Comparison of ENCODE assay signal across 20 mouse cellular contexts in the genomic region with DNA sequence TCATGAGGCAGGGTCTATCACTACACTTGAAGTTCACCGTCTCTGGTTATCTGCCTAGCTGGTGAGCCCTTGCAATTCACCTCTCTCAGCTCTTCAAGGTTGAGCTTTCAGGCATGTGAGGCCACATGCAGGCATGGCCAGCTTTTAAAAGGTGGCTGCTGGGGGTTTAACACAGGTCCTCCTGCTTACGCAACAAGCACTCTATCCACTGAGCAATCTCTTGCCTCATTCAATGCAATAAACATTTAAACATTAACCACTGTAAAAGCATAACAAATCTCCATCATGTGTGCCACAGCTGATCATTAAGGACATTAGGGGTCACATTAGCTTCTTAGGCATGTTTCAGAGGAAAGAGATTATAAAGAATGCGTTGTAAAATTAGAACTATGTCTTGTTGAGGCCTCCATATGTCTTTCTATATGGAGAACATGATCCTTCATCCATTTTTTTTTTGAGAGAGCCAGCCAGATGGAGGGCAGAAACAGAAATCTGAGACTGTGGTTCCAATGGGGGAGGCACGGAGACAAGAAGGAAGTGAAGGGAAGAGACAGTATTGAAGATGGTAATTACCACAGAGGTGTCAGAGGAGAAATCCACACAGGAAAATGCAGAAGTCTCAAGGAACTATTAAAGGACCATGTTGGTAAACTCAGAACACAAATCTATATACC.
A peak's percentile ranks its signal among the peaks of the same experiment; 100 is the strongest.
DNase-seq lines count a peak whose midpoint lies in the region; TF ChIP-seq lines count a peak whose summit lies in the region.
"Had no signal": no experiment of that assay in that cellular context is flagged by ENCODE, and none has a peak within 500 bp of the region (broad histone marks: within the 10 kb centered on the region; RNA-seq: fewer than 3 reads in every experiment).

No protein-coding gene starts in this region.

- peaks cover 9% of the 10 kb centered on the region for H3K4me1 ChIP-seq in cortical plate, adult 2 months (ENCODE audit: control insufficient read depth, insufficient read depth, low read length)
- H3K4me1 ChIP-seq: embryonic facial prominence, embryonic 15.5 days; forebrain, embryonic 15.5 days; heart, embryonic 13.5 days had no signal

- DNase-seq in kidney, adult 11 months: peak; percentile 7
- DNase-seq in kidney, postnatal 14 days: no peak
- DNase-seq in layer of hippocampus, adult 2 months (ENCODE audit: low spot score in 2 of 2): no peak
- DNase-seq in layer of hippocampus, postnatal 25 days (ENCODE audit: extremely low spot score in 1 of 2, low spot score in 1 of 2): no peak
- peak; percentile 63 for DNase-seq in brain, adult 2 months (ENCODE audit: low read depth, low spot score)
- no peak for DNase-seq in lung, postnatal 36 days
- DNase-seq in lung, postnatal 14 days: no peak
- DNase-seq: adrenal gland, adult 2 months; adrenal gland, postnatal 25 days; cerebellum, adult 2 months; cerebellum, postnatal 10 days; embryo, embryonic 11 days; gastrocnemius, postnatal 14 days; heart, postnatal 36 days had no signal

- TF ChIP-seq POLR2A in cortical plate, adult 2 months (IDR thresholded peaks at IDR 0.05; ENCODE audit: extremely low read depth, insufficient read depth, low read length): no peak

- no peak for TF ChIP-seq CTCF in layer of hippocampus, adult 2 months (conservative IDR thresholded peaks at IDR 0.05)
- no peak for TF ChIP-seq CTCF in cortical plate, adult 2 months (IDR thresholded peaks at IDR 0.05; ENCODE audit: extremely low read depth, insufficient read depth, low read length)

- H3K4me3 ChIP-seq in layer of hippocampus, adult 2 months: no peak overlapping the region
- H3K4me3 ChIP-seq in cortical plate, adult 2 months (ENCODE audit: insufficient read depth, low read length): no peak overlapping the region
- H3K4me3 ChIP-seq: embryonic facial prominence, embryonic 15.5 days; erythroblast, embryonic 14.5 days; forebrain, embryonic 10.5 days; forebrain, embryonic 15.5 days; heart, embryonic 13.5 days had no signal

- H3K27ac ChIP-seq in layer of hippocampus, adult 2 months: peak overlapping the region; percentile 72
- peak overlapping the region; percentile 80; the same call in 1 of the 2 replicates for H3K27ac ChIP-seq in cortical plate, adult 2 months (ENCODE audit: insufficient read depth, low read length)
- H3K27ac ChIP-seq: embryonic facial prominence, embryonic 15.5 days; forebrain, embryonic 10.5 days; forebrain, embryonic 15.5 days; heart, embryonic 13.5 days had no signal

Comparison
In these comparisons a context has a peak if more than half of its experiments do, and no peak if none do; other contexts are left out.
1. DNase-seq: peak in kidney, adult 11 months (single experiment) and brain, adult 2 months (single experiment); none in kidney, postnatal 14 days (single experiment), layer of hippocampus, adult 2 months (0 of 2), layer of hippocampus, postnatal 25 days (0 of 2), lung, postnatal 36 days (single experiment) and lung, postnatal 14 days (single experiment).